Mouse (Mus musculus): ENCODE measurements around the gene Far1. TPM values are rescaled to one million over a fixed set of nuclear protein-coding genes. Genes with fewer than 3 reads are reported as not detected.

Far1 gene
- polyA plus RNA-seq, 1 experiment from 2014 or later, result 73.7 TPM

GRCm38 (mm10) chr7:113592696-113593095, 79.1 kb downstream of the Far1 start:
- DNase-seq (ENCODE audit: low spot score) (no peak), ATAC-seq (ENCODE audit: low FRiP score) (no peak)
- 89% methylated on average over 9 of the region's 9 CpGs for WGBS
- Histone ChIP-seq H3K27me3 (ENCODE audit: control insufficient read depth, insufficient read depth, low read length) (no peaks in the 10 kb centered on the region), H3K9ac (no peak overlapping the region), H3K36me3 (replicated peaks; ENCODE audit: control insufficient read depth, insufficient read depth) (no peaks in the 10 kb centered on the region), H3K4me2 (replicated peaks) (no peak overlapping the region), H3K4me3 (replicated peaks; ENCODE audit: low read length) (no peak overlapping the region), H3K27ac (no peak overlapping the region), H3K9me3 (ENCODE audit: control insufficient read depth, low read length) (no peaks in the 10 kb centered on the region), H3K4me1 (replicated peaks; ENCODE audit: control insufficient read depth, insufficient read depth, low read length) (no peaks in the 10 kb centered on the region)

- DNase-seq (ENCODE audit: low spot score) (peak; percentile 88), ATAC-seq (ENCODE audit: low FRiP score) (no peak)
- Histone ChIP-seq H3K36me3 (replicated peaks; ENCODE audit: control insufficient read depth, insufficient read depth) (no peaks in the 10 kb centered on the region), H3K9ac (no peak overlapping the region), H3K4me2 (replicated peaks) (no peak overlapping the region), H3K4me3 (replicated peaks; ENCODE audit: low read length) (no peak overlapping the region), H3K27me3 (ENCODE audit: control insufficient read depth, insufficient read depth, low read length) (no peaks in the 10 kb centered on the region), H3K27ac (no peak overlapping the region), H3K9me3 (ENCODE audit: control insufficient read depth, low read length) (no peaks in the 10 kb centered on the region), H3K4me1 (replicated peaks; ENCODE audit: control insufficient read depth, insufficient read depth, low read length) (no peaks in the 10 kb centered on the region)
- WGBS, result 0% methylated on average over 3 of the region's 3 CpGs
These were observed 80.7 kb downstream of the Far1 start for GRCm38 (mm10) chr7:113594363-113594762.

GRCm38 (mm10) chr7:113597231-113597630, 83.6 kb downstream of the Far1 start:
- ATAC-seq (ENCODE audit: low FRiP score), result no peak

GRCm38 (mm10) chr7:113601803-113602202, 88.2 kb downstream of the Far1 start:
- Histone ChIP-seq H3K4me2 (replicated peaks) (no peak overlapping the region), H3K4me1 (replicated peaks; ENCODE audit: control insufficient read depth, insufficient read depth, low read length) (no peaks in the 10 kb centered on the region), H3K27me3 (ENCODE audit: control insufficient read depth, insufficient read depth, low read length) (no peaks in the 10 kb centered on the region), H3K4me3 (replicated peaks; ENCODE audit: low read length) (no peak overlapping the region), H3K9ac (no peak overlapping the region), H3K9me3 (ENCODE audit: control insufficient read depth, low read length) (no peaks in the 10 kb centered on the region), H3K36me3 (replicated peaks; ENCODE audit: control insufficient read depth, insufficient read depth) (no peaks in the 10 kb centered on the region), H3K27ac (no peak overlapping the region)
- WGBS, result 95% methylated on average over 3 of the region's 3 CpGs
- DNase-seq (ENCODE audit: low spot score) (no peak), ATAC-seq (ENCODE audit: low FRiP score) (no peak)

More at GRCm38 (mm10) chr7:113597231-113597630, 83.6 kb downstream of the Far1 start:
- no peaks in the 10 kb centered on the region for H3K9me3 ChIP-seq (ENCODE audit: control insufficient read depth, low read length)
- no peak overlapping the region for H3K4me3 ChIP-seq (replicated peaks; ENCODE audit: low read length)
- no peaks in the 10 kb centered on the region for H3K4me1 ChIP-seq (replicated peaks; ENCODE audit: control insufficient read depth, insufficient read depth, low read length)
- H3K4me2 ChIP-seq (replicated peaks), result no peak overlapping the region
- no peak overlapping the region for H3K9ac ChIP-seq
- DNase-seq (ENCODE audit: low spot score), result no peak
- no peaks in the 10 kb centered on the region for H3K27me3 ChIP-seq (ENCODE audit: control insufficient read depth, insufficient read depth, low read length)
- H3K27ac ChIP-seq, result no peak overlapping the region
- no peaks in the 10 kb centered on the region for H3K36me3 ChIP-seq (replicated peaks; ENCODE audit: control insufficient read depth, insufficient read depth)

- Histone ChIP-seq H3K9ac (no peak overlapping the region), H3K27ac (no peak overlapping the region), H3K9me3 (ENCODE audit: control insufficient read depth, low read length) (no peaks in the 10 kb centered on the region), H3K4me1 (replicated peaks; ENCODE audit: control insufficient read depth, insufficient read depth, low read length) (0 out of 2 replicates have a peak, but pooled peaks cover 6% of the 10 kb centered on the region), H3K36me3 (replicated peaks; ENCODE audit: control insufficient read depth, insufficient read depth) (no peaks in the 10 kb centered on the region), H3K27me3 (ENCODE audit: control insufficient read depth, insufficient read depth, low read length) (no peaks in the 10 kb centered on the region), H3K4me3 (replicated peaks; ENCODE audit: low read length) (no peak overlapping the region), H3K4me2 (replicated peaks) (peak overlapping the region; percentile 13; the same call in 1 of the 2 replicates)
- DNase-seq (ENCODE audit: low spot score), result peak; percentile 65
- WGBS, result 33% methylated on average over 9 of the region's 9 CpGs
- peak; percentile 53; the same call in 1 of the 2 replicates for ATAC-seq (ENCODE audit: low FRiP score)
These were observed 94.3 kb downstream of the Far1 start for GRCm38 (mm10) chr7:113607928-113608327.

- 13% methylated on average over 8 of the region's 8 CpGs for WGBS
- Histone ChIP-seq H3K36me3 (replicated peaks; ENCODE audit: control insufficient read depth, insufficient read depth) (no peaks in the 10 kb centered on the region), H3K4me2 (replicated peaks) (0 out of 2 replicates have a peak overlapping the region, but pooled peaks have one; percentile 3), H3K4me1 (replicated peaks; ENCODE audit: control insufficient read depth, insufficient read depth, low read length) (0 out of 2 replicates have a peak, but pooled peaks cover 6% of the 10 kb centered on the region), H3K27ac (no peak overlapping the region), H3K27me3 (ENCODE audit: control insufficient read depth, insufficient read depth, low read length) (no peaks in the 10 kb centered on the region), H3K4me3 (replicated peaks; ENCODE audit: low read length) (no peak overlapping the region), H3K9me3 (ENCODE audit: control insufficient read depth, low read length) (no peaks in the 10 kb centered on the region), H3K9ac (no peak overlapping the region)
- peak; percentile 76 for ATAC-seq (ENCODE audit: low FRiP score)
- DNase-seq (ENCODE audit: low spot score), result peak; percentile 88
These were observed 95.5 kb downstream of the Far1 start for GRCm38 (mm10) chr7:113609027-113609705.

- no peak overlapping the region for H3K4me2 ChIP-seq (replicated peaks)
- no peak overlapping the region for H3K4me3 ChIP-seq (replicated peaks; ENCODE audit: low read length)
- 87% methylated on average over 4 of the region's 4 CpGs for WGBS
- no peaks in the 10 kb centered on the region for H3K27me3 ChIP-seq (ENCODE audit: control insufficient read depth, insufficient read depth, low read length)
- H3K36me3 ChIP-seq (replicated peaks; ENCODE audit: control insufficient read depth, insufficient read depth), result no peaks in the 10 kb centered on the region
- H3K9me3 ChIP-seq (ENCODE audit: control insufficient read depth, low read length), result no peaks in the 10 kb centered on the region
- H3K9ac ChIP-seq, result no peak overlapping the region
- ATAC-seq (ENCODE audit: low FRiP score) (no peak), DNase-seq (ENCODE audit: low spot score) (no peak)
- H3K27ac ChIP-seq, result no peak overlapping the region
- H3K4me1 ChIP-seq (replicated peaks; ENCODE audit: control insufficient read depth, insufficient read depth, low read length), result 0 out of 2 replicates have a peak, but pooled peaks cover 5% of the 10 kb centered on the region
These were observed 99.0 kb downstream of the Far1 start for GRCm38 (mm10) chr7:113612628-113613027.

GRCm38 (mm10) chr7:113614198-113614927, 100.7 kb downstream of the Far1 start:
- no peaks in the 10 kb centered on the region for H3K9me3 ChIP-seq (ENCODE audit: control insufficient read depth, low read length)
- no peak for DNase-seq (ENCODE audit: low spot score)
- H3K4me2 ChIP-seq (replicated peaks), result no peak overlapping the region
- no peaks in the 10 kb centered on the region for H3K4me1 ChIP-seq (replicated peaks; ENCODE audit: control insufficient read depth, insufficient read depth, low read length)
- ATAC-seq (ENCODE audit: low FRiP score), result no peak
- no peak overlapping the region for H3K9ac ChIP-seq
- 85% methylated on average over 10 of the region's 10 CpGs for WGBS
- H3K27me3 ChIP-seq (ENCODE audit: control insufficient read depth, insufficient read depth, low read length), result no peaks in the 10 kb centered on the region
- H3K4me3 ChIP-seq (replicated peaks; ENCODE audit: low read length), result no peak overlapping the region
- no peaks in the 10 kb centered on the region for H3K36me3 ChIP-seq (replicated peaks; ENCODE audit: control insufficient read depth, insufficient read depth)
- no peak overlapping the region for H3K27ac ChIP-seq

- ATAC-seq (ENCODE audit: low FRiP score) (no peak), DNase-seq (ENCODE audit: low spot score) (no peak)
- peaks cover 9% of the 10 kb centered on the region; the same call in 1 of the 2 replicates for H3K4me1 ChIP-seq (replicated peaks; ENCODE audit: control insufficient read depth, insufficient read depth, low read length)
- 84% methylated on average over 2 of the region's 2 CpGs for WGBS
- H3K36me3 ChIP-seq (replicated peaks; ENCODE audit: control insufficient read depth, insufficient read depth), result no peaks in the 10 kb centered on the region
- no peaks in the 10 kb centered on the region for H3K27me3 ChIP-seq (ENCODE audit: control insufficient read depth, insufficient read depth, low read length)
- H3K4me2 ChIP-seq (replicated peaks), result no peak overlapping the region
- H3K4me3 ChIP-seq (replicated peaks; ENCODE audit: low read length), result no peak overlapping the region
- no peak overlapping the region for H3K9ac ChIP-seq
- H3K27ac ChIP-seq, result no peak overlapping the region
- H3K9me3 ChIP-seq (ENCODE audit: control insufficient read depth, low read length), result no peaks in the 10 kb centered on the region
These were observed 105.5 kb downstream of the Far1 start for GRCm38 (mm10) chr7:113619166-113619565.

Measured in hindbrain, embryonic 14.5 days (tissue).